Mouse (Mus musculus) left cerebral cortex, postnatal 25 days (tissue): ENCODE results near the gene Igdcc4. TPM values are rescaled to one million over a fixed set of nuclear protein-coding genes. Genes with fewer than 3 reads are reported as not detected.

ENCODE experiments used
- DNase-seq, 2 experiments: peaks; one replicate each; pipeline ENCODE4 v3.0.0; 2022; ENCODE audit warnings: low spot score in 2 of 2, mixed read lengths in 1 of 2
- intact Hi-C: fragments of 180-260 bp; cut with DNase I; formaldehyde crosslinking; loops from one replicate; pipeline ENCODE4 v1.15.1; 2025
- total RNA-seq, 2 experiments: library from RNA; stranded (reverse); gene quantifications; 2 replicates each; pipeline ENCODE4 v1.2.3; 2021

Gene Igdcc4
- total RNA-seq, 2 experiments from 2014 or later, result 23.4 to 24.5 TPM

- DNase-seq, result no peak
Observed at GRCm38 (mm10) chr9:65152711-65153330, 51.5 kb downstream of the Igdcc4 start.

DNA sequence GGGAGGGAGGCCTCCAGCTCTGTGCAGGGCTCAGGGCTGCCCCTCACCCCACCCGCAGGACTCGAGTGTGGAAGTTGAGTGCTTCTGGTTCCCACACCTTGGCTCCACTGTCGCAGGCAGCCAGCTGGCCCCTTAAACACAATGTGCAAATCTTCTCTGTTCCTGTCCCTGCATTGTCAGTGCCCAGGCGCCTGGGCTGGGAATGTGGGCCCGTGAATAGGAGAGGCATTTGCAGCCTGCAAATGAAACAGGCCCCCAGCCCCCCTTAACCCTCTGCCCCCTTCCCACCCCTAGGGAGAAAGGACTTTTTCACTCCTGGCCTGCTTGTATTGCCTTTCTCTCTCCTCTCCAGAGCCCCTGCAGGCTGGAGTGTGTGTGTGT is 52.0 kb downstream of the Igdcc4 start:
- no peak for DNase-seq
- intact Hi-C loops, result no loop called here

More at GRCm38 (mm10) chr9:65152711-65153330, 51.5 kb downstream of the Igdcc4 start:
- intact Hi-C loops, result no loop called here

GRCm38 (mm10) chr9:65154692-65155455 is 53.6 kb downstream of the Igdcc4 start:
- intact Hi-C loops, result no loop called here
- no peak for DNase-seq

DNA sequence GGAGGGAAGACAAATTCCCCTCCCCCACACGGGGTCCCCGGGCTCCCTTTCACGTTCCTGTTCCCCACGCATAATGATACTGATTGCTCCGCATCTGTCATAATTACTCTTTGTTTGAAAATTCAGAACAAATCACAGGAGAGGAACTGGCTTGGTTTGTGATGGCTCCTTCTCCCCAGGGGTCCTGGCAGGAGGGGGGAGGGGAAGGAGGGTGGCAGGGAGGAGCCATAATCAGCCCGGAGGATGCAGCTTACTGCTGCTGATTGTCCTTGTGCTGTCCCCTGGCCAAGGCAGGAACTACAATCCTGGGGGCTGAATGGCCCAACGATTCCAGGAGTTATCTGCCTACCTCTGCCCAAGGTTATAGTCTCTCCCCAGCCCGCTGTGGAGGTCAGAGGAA is 55.3 kb downstream of the Igdcc4 start:
- DNase-seq, result no peak
- intact Hi-C loops, result no loop called here

DNA sequence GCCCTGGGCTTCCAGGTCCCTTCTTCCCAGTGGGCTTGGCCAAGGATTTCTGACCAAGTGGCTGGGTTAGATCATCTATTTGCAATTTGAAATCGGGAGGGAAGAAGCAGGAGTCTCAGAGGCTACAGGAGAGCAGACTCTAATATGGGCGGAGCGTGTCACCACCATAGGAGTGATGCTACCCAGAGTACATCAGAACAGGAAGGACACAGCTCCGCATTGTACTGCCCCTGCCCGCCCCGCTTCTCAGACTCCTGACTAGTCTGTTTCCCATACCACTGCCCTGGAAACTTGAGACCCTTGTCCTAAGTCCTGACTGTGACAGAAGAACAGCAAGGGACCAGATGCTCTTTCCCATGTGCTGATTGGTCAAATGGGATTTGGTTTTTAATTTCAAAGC is 56.3 kb downstream of the Igdcc4 start:
- intact Hi-C loops, result no loop called here
- no peak for DNase-seq

- intact Hi-C loops, result no loop called here
- DNase-seq, result no peak
Observed at GRCm38 (mm10) chr9:65161188-65161587, 59.9 kb downstream of the Igdcc4 start.

GRCm38 (mm10) chr9:65161881-65162280 is 60.6 kb downstream of the Igdcc4 start:
- intact Hi-C loops, result loop anchor here (2.0 kb wide), 1 partner anchor 29 kb away; no protein-coding TSS in a partner anchor
- DNase-seq, result no peak

DNA sequence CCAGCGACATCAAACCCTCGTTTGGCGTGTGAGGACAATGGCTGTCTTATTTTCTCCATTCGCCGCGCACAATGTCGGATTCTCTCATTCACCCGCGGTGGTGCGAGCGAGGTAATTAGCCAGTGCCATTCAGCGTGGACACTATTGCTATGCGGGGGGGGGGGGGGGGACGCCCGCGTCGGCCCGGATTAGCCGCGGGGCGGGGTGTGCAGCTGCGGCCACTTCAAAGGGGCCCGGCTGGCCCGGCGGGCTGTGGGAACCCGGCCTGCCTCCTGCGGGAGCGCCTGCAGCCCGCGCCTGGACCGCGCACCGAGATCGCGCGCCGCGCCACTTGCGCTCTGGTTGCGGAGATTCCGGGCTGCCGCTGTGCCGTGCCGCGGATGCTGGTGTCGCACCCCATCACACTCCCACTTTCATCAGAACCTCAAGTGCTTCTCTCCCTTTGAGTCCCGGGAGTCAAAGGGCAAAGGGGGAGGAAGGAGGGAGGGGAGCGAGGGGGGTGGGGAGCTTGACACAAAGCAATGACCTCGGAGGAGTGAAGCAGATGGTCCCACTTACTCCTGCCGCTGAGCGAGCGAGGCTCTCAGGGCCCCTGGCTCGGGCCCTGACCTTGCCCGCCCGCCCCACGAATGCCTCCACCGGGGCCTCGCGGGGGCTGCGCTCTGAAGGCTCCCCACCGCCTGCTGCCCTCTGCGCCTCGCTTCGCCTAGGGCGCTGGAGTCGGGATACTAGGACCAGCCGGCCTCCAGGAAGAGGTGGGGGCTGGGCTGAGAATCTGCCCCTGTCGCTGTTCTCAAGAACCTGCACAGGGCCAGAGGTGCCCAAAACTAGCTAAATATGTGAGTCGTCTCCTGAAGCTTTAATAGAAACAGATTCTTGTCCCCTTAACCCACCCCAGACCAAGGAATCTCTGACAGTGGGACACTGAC is 61.7 kb downstream of the Igdcc4 start:
- intact Hi-C loops, result loop anchor here (2.0 kb wide), 1 partner anchor 30 kb away; no protein-coding TSS in a partner anchor
- DNase-seq, result peak; percentile 43 to 52

- intact Hi-C loops, result no loop called here
- no peak for DNase-seq
Observed at GRCm38 (mm10) chr9:65164870-65165269, 63.6 kb downstream of the Igdcc4 start.

DNA sequence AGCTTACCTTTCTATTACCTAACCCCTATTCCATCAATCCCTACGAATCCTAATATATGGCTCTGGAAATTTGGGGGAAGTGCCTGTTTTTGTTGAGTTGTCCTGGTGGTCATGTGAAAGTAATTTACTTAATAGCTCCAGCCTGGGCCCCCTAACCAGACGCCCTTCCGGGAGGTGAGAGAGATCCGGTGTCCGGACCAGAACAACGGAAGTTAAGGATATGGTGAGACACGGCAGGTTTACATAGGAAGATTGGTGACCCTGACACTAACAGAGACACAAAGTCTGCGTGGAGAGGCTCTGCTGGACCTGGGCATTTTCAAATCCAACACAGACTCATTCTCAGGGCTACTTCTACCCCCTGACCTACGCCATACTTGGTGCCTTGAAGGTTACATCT is 65.1 kb downstream of the Igdcc4 start:
- DNase-seq, result no peak
- intact Hi-C loops, result no loop called here

- intact Hi-C loops, result no loop called here
Observed at GRCm38 (mm10) chr9:65168534-65168933, 67.2 kb downstream of the Igdcc4 start.

DNA sequence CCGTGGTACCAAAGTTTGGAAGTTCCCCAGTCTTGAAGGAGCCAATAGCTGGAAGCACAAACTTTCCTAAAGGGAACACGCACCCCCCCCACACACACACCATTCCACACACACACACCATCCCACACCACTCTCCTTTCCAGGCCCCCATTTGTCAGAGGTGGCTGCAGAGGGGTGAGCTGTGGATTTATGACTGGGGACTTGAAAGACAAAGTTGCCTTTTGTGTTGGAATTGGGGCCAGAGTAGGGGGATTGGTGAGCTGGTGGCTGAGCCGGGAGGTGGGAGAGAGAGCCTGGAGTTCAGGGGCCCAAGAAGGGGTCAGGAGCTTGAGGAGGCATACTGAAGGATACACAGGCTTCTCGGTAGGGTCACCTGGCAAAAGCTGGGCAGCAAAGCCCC is 67.7 kb downstream of the Igdcc4 start:
- no peak for DNase-seq
- intact Hi-C loops, result no loop called here

More at GRCm38 (mm10) chr9:65168534-65168933, 67.2 kb downstream of the Igdcc4 start:
- no peak for DNase-seq

GRCm38 (mm10) chr9:65172654-65173053 is 71.4 kb downstream of the Igdcc4 start:
- DNase-seq, result no peak
- intact Hi-C loops, result no loop called here

- intact Hi-C loops, result no loop called here
- no peak for DNase-seq
Observed at GRCm38 (mm10) chr9:65175234-65175938, 74.1 kb downstream of the Igdcc4 start.

- intact Hi-C loops, result no loop called here
- peak in 1 of 2 experiments; percentile 43 for DNase-seq
Observed at GRCm38 (mm10) chr9:65175939-65176871, 74.9 kb downstream of the Igdcc4 start.

GRCm38 (mm10) chr9:65177497-65177896 is 76.2 kb downstream of the Igdcc4 start:
- no peak for DNase-seq
- intact Hi-C loops, result no loop called here

- no peak for DNase-seq
- intact Hi-C loops, result no loop called here
Observed at GRCm38 (mm10) chr9:65177912-65178311, 76.6 kb downstream of the Igdcc4 start.
